Mouse (Mus musculus) kidney, adult 2 months (tissue): ENCODE results near the gene Tmem150b. TPM values are rescaled to one million over a fixed set of nuclear protein-coding genes. Genes with fewer than 3 reads are reported as not detected.

Experiments used
- DNase-seq: peaks from one replicate; pipeline ENCODE4 v3.0.0; 2021
- H3K27ac ChIP-seq: fragments of 200-500 bp; 2 replicates; pipeline ENCODE4 v1.5.1; 2012; ENCODE audit warnings: low read depth, low read length, control low read depth, inconsistent platforms; ENCODE audit not compliant: insufficient read depth
- H3K27me3 ChIP-seq: fragments of 200-500 bp; replicated peaks from 2 replicates; pipeline ENCODE4 v1.6.1; 2012; ENCODE audit warnings: mild to moderate bottlenecking, moderate library complexity, low read length, inconsistent platforms; ENCODE audit not compliant: control insufficient read depth, insufficient read depth
- H3K36me3 ChIP-seq: fragments of 200-500 bp; 2 replicates; pipeline ENCODE4 v1.6.1; 2012; ENCODE audit warnings: mild to moderate bottlenecking, moderate library complexity, low read length, inconsistent platforms; ENCODE audit not compliant: control insufficient read depth, insufficient read depth
- H3K4me1 ChIP-seq: fragments of 200-500 bp; 2 replicates; pipeline ENCODE4 v1.6.1; 2011; ENCODE audit warnings: low read length; ENCODE audit not compliant: control insufficient read depth, insufficient read depth
- H3K4me3 ChIP-seq: fragments of 200-500 bp; 2 replicates; pipeline ENCODE4 v1.5.1; 2011; ENCODE audit warnings: mild to moderate bottlenecking, low read depth, low read length, control low read depth; ENCODE audit not compliant: insufficient read depth
- CTCF ChIP-seq: fragments of 200-500 bp; conservative IDR thresholded peaks from 2 replicates; pipeline ENCODE4 v1.5.1; 2011; ENCODE audit warnings: low read depth, mild to moderate bottlenecking, control low read depth, low read length, moderate library complexity, mixed read lengths; ENCODE audit not compliant: insufficient read depth, insufficient read length
- POLR2A ChIP-seq: fragments of 200-500 bp; IDR thresholded peaks from one replicate; pipeline ENCODE4 v1.6.1; 2011; ENCODE audit warnings: low read depth, low read length, control low read depth
- WGBS: fragments of 180-500 bp; shearing (Covaris S2); methylation state at CpG from one replicate; pipeline ENCODE4 v1.1.7; 2018; 5-methylcytosine and 5-hydroxymethylcytosine counted together
- polyA plus RNA-seq: library from polyadenylated mRNA; depleted of rRNA; stranded (reverse); fragments of >200 nt; gene quantifications from 2 replicates; pipeline ENCODE4 v1.2.3, GENCODE M21; 2012; rRNA removed

The Tmem150b gene
- polyA plus RNA-seq, 1 experiment: 0.59 TPM

DNA sequence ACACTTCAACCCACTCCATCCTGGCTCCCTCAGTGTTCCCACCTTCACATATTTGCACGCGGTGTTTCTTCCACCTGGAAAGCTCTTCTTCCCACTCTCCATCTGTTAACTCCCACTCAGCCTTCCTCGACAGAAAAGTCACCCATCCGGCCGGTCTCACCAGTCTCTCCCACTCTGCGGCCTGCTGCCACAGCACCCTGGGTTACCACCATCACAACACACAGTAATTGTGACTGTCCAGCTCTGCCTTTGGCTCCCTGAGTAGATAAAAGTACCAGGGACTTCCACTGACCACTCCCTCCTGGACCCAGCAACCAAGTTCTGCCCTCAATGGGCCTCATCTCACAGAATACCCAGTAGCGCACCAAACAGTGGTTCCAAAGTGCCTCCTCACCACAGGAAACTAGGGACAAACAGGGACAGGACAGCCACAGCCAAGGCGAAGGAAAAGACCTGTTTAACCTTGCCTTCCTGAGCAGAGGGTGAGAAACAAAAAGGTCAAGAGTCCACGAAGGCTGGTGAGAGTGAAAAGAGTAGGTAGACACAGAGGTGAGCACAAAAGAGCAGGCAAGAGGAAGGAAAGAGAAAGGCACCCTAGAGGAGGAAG lies 67.4 kb downstream of the Tmem150b start:
- TF ChIP-seq POLR2A (no peak), CTCF (no peak)
- Histone ChIP-seq H3K4me1 (peaks cover 28% of the 10 kb centered on the region), H3K27me3 (no peaks in the 10 kb centered on the region), H3K27ac (peak overlapping the region; percentile 93), H3K4me3 (peak overlapping the region; percentile 88), H3K36me3 (no peaks in the 10 kb centered on the region)
- WGBS: 12% methylated on average over 9 of the region's 9 CpGs
- peak; percentile 65 for DNase-seq

Other genes starting within 250 kb of the Tmem150b start
- gene Ppp1r12c, start 223.6 kb downstream of the Tmem150b start, polyA plus RNA-seq: 31.0 and 33.0 TPM in 2 replicates
- gene Tnnt1, start 208.9 kb downstream of the Tmem150b start, polyA plus RNA-seq: 0.39 and 3.9 TPM in 2 replicates
- gene Tnni3, start 201.0 kb downstream of the Tmem150b start, polyA plus RNA-seq: 2.1 and 2.6 TPM in 2 replicates
- 1.3 and 1.4 TPM in 2 replicates for gene Dnaaf3, start 192.8 kb downstream of the Tmem150b start, polyA plus RNA-seq
- 0.55 and 1.0 TPM in 2 replicates for gene Syt5, start 177.7 kb downstream of the Tmem150b start, polyA plus RNA-seq
- gene Ptprh, start 121.2 kb downstream of the Tmem150b start, polyA plus RNA-seq: 0.22 and 0.24 TPM in 2 replicates
- 83.0 and 86.5 TPM in 2 replicates for gene Tmem86b, start 93.8 kb downstream of the Tmem150b start, polyA plus RNA-seq
- gene Ppp6r1, start 66.2 kb downstream of the Tmem150b start, polyA plus RNA-seq: 103 and 109 TPM in 2 replicates
- 36.6 and 39.4 TPM in 2 replicates for gene Hspbp1, start 40.2 kb downstream of the Tmem150b start, polyA plus RNA-seq
- 1.7 and 2.3 TPM in 2 replicates for gene Brsk1, start 34.6 kb downstream of the Tmem150b start, polyA plus RNA-seq
- gene Kmt5c, start 14.9 kb upstream of the Tmem150b start, polyA plus RNA-seq: 83.2 and 101 TPM in 2 replicates
- gene Cox6b2, start 27.8 kb upstream of the Tmem150b start, polyA plus RNA-seq: 62.7 and 84.5 TPM in 2 replicates
- 0.08 and 0.09 TPM in 2 replicates for gene Fam71e2, start 46.1 kb upstream of the Tmem150b start, polyA plus RNA-seq
- gene Il11, start 57.6 kb upstream of the Tmem150b start, polyA plus RNA-seq: 0.13 and 0.24 TPM in 2 replicates
- 0.31 TPM in 1 of 2 replicates, not detected in the other for gene Tmem190, start 57.7 kb upstream of the Tmem150b start, polyA plus RNA-seq
- gene Tmem238, start 64.4 kb upstream of the Tmem150b start, polyA plus RNA-seq: 57.8 and 87.8 TPM in 2 replicates
- 340 and 597 TPM in 2 replicates for gene Rpl28, start 67.6 kb upstream of the Tmem150b start, polyA plus RNA-seq
- gene Ube2s, start 87.3 kb upstream of the Tmem150b start, polyA plus RNA-seq: 240 and 301 TPM in 2 replicates
- gene Shisa7, start 119.4 kb upstream of the Tmem150b start, polyA plus RNA-seq: 14.1 and 17.3 TPM in 2 replicates
- gene Isoc2b, start 145.0 kb upstream of the Tmem150b start, polyA plus RNA-seq: 41.1 and 47.9 TPM in 2 replicates
- gene Isoc2a, start 151.9 kb upstream of the Tmem150b start, polyA plus RNA-seq: 174 and 182 TPM in 2 replicates
- 0.16 TPM in 1 of 2 replicates, not detected in the other for gene Gm36210, start 181.3 kb upstream of the Tmem150b start, polyA plus RNA-seq
- 12.6 and 14.4 TPM in 2 replicates for gene Zfp628, start 190.0 kb upstream of the Tmem150b start, polyA plus RNA-seq
- 5.5 and 5.7 TPM in 2 replicates for gene Nat14, start 196.8 kb upstream of the Tmem150b start, polyA plus RNA-seq
- gene Ssc5d, start 200.5 kb upstream of the Tmem150b start, polyA plus RNA-seq: 1.8 and 2.1 TPM in 2 replicates
- 0.11 and 1.6 TPM in 2 replicates for gene Sbk2, start 239.2 kb upstream of the Tmem150b start, polyA plus RNA-seq
- 0.14 and 0.19 TPM in 2 replicates for gene Sbk3, start 245.9 kb upstream of the Tmem150b start, polyA plus RNA-seq